Mouse (Mus musculus) embryonic facial prominence, embryonic 10.5 days (tissue): ENCODE measurements around the gene Bola1. TPM values are rescaled to one million over a fixed set of nuclear protein-coding genes. Genes with fewer than 3 reads are reported as not detected.
"Not testable (repeated sequence)": the region's sequence is repeated elsewhere in the genome, so short reads cannot be mapped to it uniquely, and the experiment has no call there.

Experiments
- DNase-seq: peaks from one replicate; pipeline ENCODE4 v3.0.0-alpha.2; 2017; ENCODE audit warnings: low spot score
- H3K27ac ChIP-seq: fragments of 300-500 bp; sonication (generic); replicated peaks from 2 replicates; pipeline ENCODE4 v1.5.1; 2016; ENCODE audit warnings: mild to moderate bottlenecking
- H3K27me3 ChIP-seq: fragments of 300-500 bp; sonication (generic); replicated peaks from 2 replicates; pipeline ENCODE4 v1.6.1; 2016; ENCODE audit warnings: low read depth, mild to moderate bottlenecking; ENCODE audit not compliant: poor library complexity, severe bottlenecking
- H3K36me3 ChIP-seq: fragments of 300-500 bp; sonication (generic); replicated peaks from 2 replicates; pipeline ENCODE4 v1.6.1; 2016; ENCODE audit warnings: mild to moderate bottlenecking, moderate library complexity
- H3K4me1 ChIP-seq: fragments of 300-500 bp; sonication (generic); 2 replicates; pipeline ENCODE4 v1.6.1; 2016
- H3K4me3 ChIP-seq: fragments of 300-500 bp; sonication (generic); 2 replicates; pipeline ENCODE4 v1.5.1; 2016; ENCODE audit warnings: mild to moderate bottlenecking, moderate library complexity
- H3K9me3 ChIP-seq: fragments of 300-500 bp; sonication (generic); 2 replicates; pipeline ENCODE4 v1.6.1; 2016; ENCODE audit warnings: mild to moderate bottlenecking
- WGBS: fragments of 180-500 bp; shearing (Covaris S2); methylation state at CpG from one replicate; pipeline ENCODE4 v1.1.7; 2016; 5-methylcytosine and 5-hydroxymethylcytosine counted together
- polyA plus RNA-seq: library from polyadenylated mRNA; unstranded; fragments of >200 nt; fragmentation: Nextera tagmentation; extraction: Ambion mirVana; gene quantifications from 2 replicates; pipeline ENCODE4 v1.2.1, GENCODE M21; 2016

Bola1 gene
- polyA plus RNA-seq, 1 experiment from 2014 or later = 76.4 TPM

- DNase-seq = no peak
- no peaks in the 10 kb centered on the region for H3K27me3 ChIP-seq
- H3K4me1 ChIP-seq = peaks cover 54% of the 10 kb centered on the region
- 83% methylated on average over 7 of the region's 7 CpGs for WGBS
- H3K4me3 ChIP-seq = peak overlapping the region; percentile 66
- H3K36me3 ChIP-seq = no peaks in the 10 kb centered on the region
- peak overlapping the region; percentile 98 for H3K27ac ChIP-seq
- no peaks in the 10 kb centered on the region for H3K9me3 ChIP-seq
Observed at GRCm38 (mm10) chr3:96243921-96244572, 24.5 kb upstream of the Bola1 start.

GRCm38 (mm10) chr3:96240799-96241197 is 21.3 kb upstream of the Bola1 start:
- H3K36me3 ChIP-seq = no peaks in the 10 kb centered on the region
- H3K9me3 ChIP-seq = no peaks in the 10 kb centered on the region
- peaks cover 49% of the 10 kb centered on the region for H3K4me1 ChIP-seq
- no peak for DNase-seq
- peak overlapping the region; percentile 44 for H3K4me3 ChIP-seq
- H3K27me3 ChIP-seq = no peaks in the 10 kb centered on the region
- 78% methylated on average over 9 of the region's 9 CpGs for WGBS
- H3K27ac ChIP-seq = peak overlapping the region; percentile 98

- 3% methylated on average over 45 of the region's 85 CpGs for WGBS
- H3K27me3 ChIP-seq, H3K36me3 ChIP-seq, H3K9me3 ChIP-seq: not testable (repeated sequence)
- peak within 1 kb of the TSS; percentile 98 for H3K27ac ChIP-seq
- peak; percentile 82 for DNase-seq
- peaks cover 49% of the 10 kb centered on the region for H3K4me1 ChIP-seq
- H3K4me3 ChIP-seq = peak within 1 kb of the TSS; percentile 48
Observed at GRCm38 (mm10) chr3:96239949-96240798, 20.7 kb upstream of the Bola1 start, which contains the start of gene Hist2h2aa2. TSS of gene Hist2h2aa2 (minus strand) at chr3:96240276.

GRCm38 (mm10) chr3:96238954-96239793 is 19.7 kb upstream of the Bola1 start, which contains the start of gene Hist2h3c2:
TSS of gene Hist2h3c2 (minus strand) at chr3:96239127.
- not testable (repeated sequence) for H3K36me3 ChIP-seq, DNase-seq, H3K27me3 ChIP-seq, H3K9me3 ChIP-seq
- Histone ChIP-seq H3K4me1 (peaks cover 39% of the 10 kb centered on the region), H3K27ac (peak within 1 kb of the TSS; percentile 90), H3K4me3 (peak within 1 kb of the TSS; percentile 60)
- under 1% methylated on average over 30 of the region's 68 CpGs for WGBS

GRCm38 (mm10) chr3:96237904-96238511 is 18.5 kb upstream of the Bola1 start:
- Histone ChIP-seq H3K27ac (peak overlapping the region; percentile 90), H3K36me3 (no peaks in the 10 kb centered on the region), H3K4me1 (peaks cover 28% of the 10 kb centered on the region), H3K9me3 (no peaks in the 10 kb centered on the region), H3K27me3 (no peaks in the 10 kb centered on the region), H3K4me3 (peak overlapping the region; percentile 60)
- DNase-seq = peak; percentile 50
- WGBS = under 1% methylated on average over 12 of the region's 12 CpGs

- Histone ChIP-seq H3K36me3 (no peaks in the 10 kb centered on the region), H3K27me3 (no peaks in the 10 kb centered on the region), H3K4me3 (peak overlapping the region; percentile 60), H3K27ac (peak overlapping the region; percentile 90), H3K9me3 (no peaks in the 10 kb centered on the region), H3K4me1 (peaks cover 22% of the 10 kb centered on the region)
- WGBS = 31% methylated on average over 7 of the region's 7 CpGs
- DNase-seq = peak; percentile 52
Observed at GRCm38 (mm10) chr3:96237335-96237903, 17.9 kb upstream of the Bola1 start.

- H3K4me1 ChIP-seq = peaks cover 19% of the 10 kb centered on the region
- no peaks in the 10 kb centered on the region for H3K9me3 ChIP-seq
- H3K27me3 ChIP-seq = no peaks in the 10 kb centered on the region
- peak; percentile 33 for DNase-seq
- H3K36me3 ChIP-seq = no peaks in the 10 kb centered on the region
- 82% methylated on average over 4 of the region's 4 CpGs for WGBS
- H3K27ac ChIP-seq = peak overlapping the region; percentile 90
- H3K4me3 ChIP-seq = peak overlapping the region; percentile 60
Observed at GRCm38 (mm10) chr3:96236834-96237334, 17.4 kb upstream of the Bola1 start.

GRCm38 (mm10) chr3:96235836-96236235 is 16.3 kb upstream of the Bola1 start:
- no peak overlapping the region; the same call in 1 of the 2 replicates for H3K27ac ChIP-seq
- H3K36me3 ChIP-seq = no peaks in the 10 kb centered on the region
- peaks cover 16% of the 10 kb centered on the region for H3K4me1 ChIP-seq
- H3K9me3 ChIP-seq = no peaks in the 10 kb centered on the region
- DNase-seq = no peak
- no peaks in the 10 kb centered on the region for H3K27me3 ChIP-seq
- no peak overlapping the region; the same call in 1 of the 2 replicates for H3K4me3 ChIP-seq
- 52% methylated on average over 3 of the region's 3 CpGs for WGBS

- peaks cover 11% of the 10 kb centered on the region for H3K4me1 ChIP-seq
- H3K9me3 ChIP-seq = no peaks in the 10 kb centered on the region
- H3K27me3 ChIP-seq = no peaks in the 10 kb centered on the region
- DNase-seq = no peak
- WGBS = 88% methylated on average over 2 of the region's 2 CpGs
- H3K36me3 ChIP-seq = no peaks in the 10 kb centered on the region
- no peak overlapping the region for H3K4me3 ChIP-seq
- no peak overlapping the region for H3K27ac ChIP-seq
Observed at GRCm38 (mm10) chr3:96234914-96235313, 15.4 kb upstream of the Bola1 start.

GRCm38 (mm10) chr3:96231758-96232120 is 12.2 kb upstream of the Bola1 start:
- 66% methylated on average over 2 of the region's 2 CpGs for WGBS
- Histone ChIP-seq H3K27ac (no peak overlapping the region), H3K9me3 (no peaks in the 10 kb centered on the region), H3K27me3 (no peaks in the 10 kb centered on the region), H3K4me1 (peaks cover 12% of the 10 kb centered on the region), H3K36me3 (no peaks in the 10 kb centered on the region), H3K4me3 (no peak overlapping the region)
- DNase-seq = no peak

- Histone ChIP-seq H3K4me3 (no peak overlapping the region), H3K4me1 (peaks cover 17% of the 10 kb centered on the region), H3K9me3 (no peaks in the 10 kb centered on the region), H3K27me3 (no peaks in the 10 kb centered on the region), H3K27ac (no peak overlapping the region), H3K36me3 (no peaks in the 10 kb centered on the region)
- no peak for DNase-seq
- whole genome bisulfite sequencing = 75% methylated on average over 4 of the region's 4 CpGs
Observed at GRCm38 (mm10) chr3:96230910-96231757, 11.6 kb upstream of the Bola1 start.
